Mouse (Mus musculus) forebrain, embryonic 14.5 days (tissue): ENCODE data around the gene Shisa2. TPM values are rescaled to one million over a fixed set of nuclear protein-coding genes. Genes with fewer than 3 reads are reported as not detected.

Experiments
- ATAC-seq: fragments of 200-750 bp; cut with Nextera tagmentation; 2 replicates; pipeline ENCODE4 v1.8.0; 2017; ENCODE audit warnings: mild to moderate bottlenecking, moderate library complexity
- DNase-seq: peaks from one replicate; pipeline ENCODE4 v3.0.0-alpha.2; 2015; ENCODE audit warnings: low spot score
- H3K27ac ChIP-seq: fragments of 300-500 bp; sonication (generic); 2 replicates; pipeline ENCODE4 v1.5.1; 2014; ENCODE audit warnings: low read depth, mild to moderate bottlenecking, control low read depth, low read length, moderate library complexity
- H3K27me3 ChIP-seq: fragments of 300-500 bp; sonication (generic); replicated peaks from 2 replicates; pipeline ENCODE4 v1.6.1; 2014; ENCODE audit warnings: low read length, control low read depth, mixed read lengths; ENCODE audit not compliant: control insufficient read depth, insufficient read depth
- H3K36me3 ChIP-seq: fragments of 300-500 bp; sonication (generic); 2 replicates; pipeline ENCODE4 v1.6.1; 2014; ENCODE audit warnings: low read length, control low read depth; ENCODE audit not compliant: control insufficient read depth, insufficient read depth
- H3K4me1 ChIP-seq: fragments of 300-500 bp; sonication (generic); 2 replicates; pipeline ENCODE4 v1.6.1; 2014; ENCODE audit warnings: antibody characterized with exemption, low read length, control low read depth; ENCODE audit not compliant: control insufficient read depth, insufficient read depth
- H3K4me2 ChIP-seq: fragments of 300-500 bp; sonication (generic); 2 replicates; pipeline ENCODE4 v1.6.1; 2014; ENCODE audit warnings: mild to moderate bottlenecking, control low read depth, low read length
- H3K4me3 ChIP-seq: fragments of 300-500 bp; sonication (generic); 2 replicates; pipeline ENCODE4 v1.5.1; 2014; ENCODE audit warnings: low read depth, low read length, control low read depth
- H3K9ac ChIP-seq: fragments of 300-500 bp; sonication (generic); 2 replicates; pipeline ENCODE4 v1.6.1; 2014; ENCODE audit warnings: mild to moderate bottlenecking, low read length, control low read depth, moderate library complexity
- H3K9me3 ChIP-seq: fragments of 300-500 bp; sonication (generic); replicated peaks from 2 replicates; pipeline ENCODE4 v1.6.1; 2016; ENCODE audit warnings: low read length, control low read depth, mixed read lengths; ENCODE audit not compliant: control insufficient read depth
- WGBS: fragments of 180-500 bp; shearing (Covaris S2); extraction: QIAGEN DNeasy Blood & Tissue Kit; methylation state at CpG from one replicate; pipeline ENCODE4 v1.1.7; 2014; 5-methylcytosine and 5-hydroxymethylcytosine counted together
- polyA plus RNA-seq: library from polyadenylated mRNA; unstranded; fragments of >200 nt; fragmentation: Nextera tagmentation; extraction: Ambion mirVana; gene quantifications from 2 replicates; pipeline ENCODE4 v1.2.1, GENCODE M21; 2014

Shisa2 gene
- polyA plus RNA-seq, result 17.2 and 17.6 TPM in 2 replicates

DNA sequence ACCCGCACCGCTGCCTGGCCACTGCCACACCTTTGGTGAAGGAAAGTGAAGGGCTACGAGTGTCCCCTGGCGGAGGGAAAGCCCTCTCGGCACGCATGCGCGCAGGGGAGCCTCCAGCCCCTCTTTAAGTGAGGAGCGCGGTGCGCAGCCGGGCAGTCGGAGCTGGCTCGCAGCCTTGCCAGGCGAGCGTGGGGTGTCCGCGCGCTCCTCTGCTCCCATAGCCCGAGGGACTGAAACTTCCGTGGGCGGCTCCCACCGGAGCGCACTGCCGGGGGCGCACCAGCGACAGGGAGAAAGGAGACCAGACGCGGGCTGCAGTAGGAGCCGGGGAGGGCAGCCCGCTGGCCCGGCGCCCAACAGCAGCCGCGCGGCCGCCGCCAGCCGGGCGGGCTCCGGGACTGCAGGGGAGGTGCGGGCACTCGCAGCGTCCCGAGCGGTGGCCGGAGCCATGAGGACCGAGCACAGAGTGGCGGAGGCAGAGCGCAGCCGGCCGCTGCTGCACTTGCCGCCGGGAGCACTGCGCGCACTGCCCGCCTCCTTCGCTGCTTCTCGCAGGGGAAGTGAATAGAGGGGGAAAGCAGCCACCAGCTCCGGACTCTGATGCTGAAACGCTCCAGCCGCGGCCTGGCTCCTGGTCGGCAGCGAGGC lies at the start of gene Shisa2:
TSS of gene Shisa2 (plus strand) at position 151 of the 648 bp plus-strand sequence.
- peak; percentile 93 for DNase-seq

DNA sequence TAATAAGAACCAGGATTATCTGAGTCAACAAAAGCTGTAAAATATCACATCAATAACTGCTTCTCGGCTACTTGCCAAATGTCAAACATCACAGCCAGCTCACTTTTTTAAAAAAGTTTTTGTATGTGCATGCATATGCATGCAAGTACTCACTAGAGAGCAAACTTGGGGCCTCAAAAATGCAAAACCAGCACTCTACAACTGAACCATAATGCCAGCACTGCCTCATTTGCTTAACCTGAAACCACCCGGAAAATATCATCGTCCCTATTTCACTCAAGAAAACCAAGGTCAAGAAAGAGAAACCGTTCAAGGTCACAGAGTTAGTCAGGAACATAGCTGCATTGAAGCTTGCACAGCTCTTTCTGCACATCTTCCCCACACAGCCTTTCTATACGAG lies 48.7 kb upstream of the Shisa2 start:
- WGBS, result 94% methylated on average over 5 of the region's 5 CpGs
- Histone ChIP-seq H3K27me3 (no peaks in the 10 kb centered on the region), H3K36me3 (peaks cover 39% of the 10 kb centered on the region), H3K4me2 (no peak overlapping the region), H3K9ac (no peak overlapping the region), H3K9me3 (no peaks in the 10 kb centered on the region), H3K4me3 (no peak overlapping the region), H3K27ac (no peak overlapping the region), H3K4me1 (no peaks in the 10 kb centered on the region)
- no peak for DNase-seq
- ATAC-seq, result no peak

More for the DNA sequence above, at the start of gene Shisa2:
- Histone ChIP-seq H3K4me2 (peak within 1 kb of the TSS; percentile 73), H3K27me3 (0 out of 2 replicates have a peak, but pooled peaks cover 7% of the 10 kb centered on the region), H3K9ac (peak within 1 kb of the TSS; percentile 87), H3K4me3 (peak within 1 kb of the TSS; percentile 71), H3K27ac (peak within 1 kb of the TSS; percentile 91), H3K9me3 (no peaks in the 10 kb centered on the region), H3K4me1 (0 out of 2 replicates have a peak, but pooled peaks cover 5% of the 10 kb centered on the region), H3K36me3 (peaks cover 9% of the 10 kb centered on the region)
- under 1% methylated on average over 65 of the region's 65 CpGs for WGBS
- ATAC-seq, result peak; percentile 81

DNA sequence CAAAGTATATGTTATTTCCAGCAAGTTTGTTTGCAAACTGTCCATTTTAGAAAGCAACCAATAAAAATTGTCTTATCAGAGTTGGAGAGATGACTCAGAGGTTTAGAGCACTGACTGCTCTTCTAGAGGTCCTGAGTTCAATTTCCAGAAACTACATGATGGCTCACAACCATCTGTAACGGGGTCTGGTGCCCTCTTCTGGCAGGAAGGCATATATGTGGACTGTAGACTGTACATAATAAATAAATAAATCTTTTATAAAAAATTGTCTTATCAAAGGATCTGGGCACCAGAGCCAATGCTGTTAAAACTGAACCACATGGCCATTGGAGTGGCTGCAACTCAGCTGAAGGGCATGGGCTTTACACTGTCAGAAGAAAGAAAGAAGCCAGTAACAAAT lies 34.5 kb upstream of the Shisa2 start:
- Histone ChIP-seq H3K4me3 (no peak overlapping the region), H3K4me2 (no peak overlapping the region), H3K4me1 (no peaks in the 10 kb centered on the region), H3K27ac (no peak overlapping the region), H3K36me3 (peaks cover 36% of the 10 kb centered on the region), H3K27me3 (no peaks in the 10 kb centered on the region), H3K9ac (no peak overlapping the region), H3K9me3 (no peaks in the 10 kb centered on the region)
- ATAC-seq, result no peak
- 80% methylated on average over 1 of the region's 1 CpGs for WGBS
- DNase-seq, result no peak

DNA sequence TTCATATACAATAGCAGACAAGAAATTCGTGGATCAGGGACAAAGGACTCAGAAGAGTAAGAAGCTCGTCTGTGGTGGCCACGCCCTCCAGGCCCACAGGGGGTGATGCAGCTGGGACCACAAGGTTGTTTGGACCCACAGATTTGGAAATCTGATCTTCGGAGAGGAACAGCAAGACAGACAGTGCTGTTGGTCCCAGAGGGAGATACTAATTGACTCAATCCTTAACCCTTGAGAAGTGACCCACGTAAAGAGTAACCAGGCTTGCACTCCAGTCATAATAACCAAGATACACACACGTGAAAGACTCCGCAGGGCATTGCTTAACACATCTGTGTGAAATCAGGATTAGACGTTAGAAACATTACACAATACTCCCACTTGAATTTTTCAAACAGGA lies 33.2 kb upstream of the Shisa2 start:
- no peak overlapping the region for H3K27ac ChIP-seq
- 74% methylated on average over 8 of the region's 8 CpGs for WGBS

DNA sequence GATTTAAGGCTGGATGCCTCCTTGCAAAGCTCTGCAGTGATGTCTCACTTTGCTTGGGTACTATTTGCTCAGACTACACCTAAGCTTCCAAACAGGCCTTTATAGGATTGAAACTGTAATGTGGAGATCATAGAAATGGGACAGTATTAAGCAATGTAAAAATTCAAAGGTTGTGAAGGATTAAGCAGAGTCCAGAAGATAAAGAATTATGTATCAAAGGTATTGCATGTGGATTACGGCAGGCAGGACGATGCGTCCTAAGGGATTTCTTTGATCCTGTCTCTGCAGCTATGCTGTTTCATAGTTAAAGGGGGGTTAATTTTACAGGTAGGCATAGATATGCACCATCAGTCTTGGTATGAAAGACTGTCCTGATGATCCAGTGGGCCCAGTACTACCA lies 32.5 kb upstream of the Shisa2 start:
- Histone ChIP-seq H3K9me3 (no peaks in the 10 kb centered on the region), H3K27me3 (no peaks in the 10 kb centered on the region), H3K4me3 (no peak overlapping the region), H3K4me2 (no peak overlapping the region), H3K4me1 (peaks cover 6% of the 10 kb centered on the region), H3K27ac (no peak overlapping the region), H3K9ac (no peak overlapping the region), H3K36me3 (peaks cover 26% of the 10 kb centered on the region)
- no peak for DNase-seq
- ATAC-seq, result no peak
- 94% methylated on average over 3 of the region's 3 CpGs for WGBS

More for the DNA sequence above, 33.2 kb upstream of the Shisa2 start:
- Histone ChIP-seq H3K36me3 (peaks cover 26% of the 10 kb centered on the region), H3K4me1 (peaks cover 3% of the 10 kb centered on the region; the same call in 1 of the 2 replicates), H3K27me3 (no peaks in the 10 kb centered on the region), H3K4me2 (no peak overlapping the region), H3K9ac (no peak overlapping the region), H3K4me3 (no peak overlapping the region), H3K9me3 (no peaks in the 10 kb centered on the region)
- DNase-seq (no peak), ATAC-seq (no peak)

DNA sequence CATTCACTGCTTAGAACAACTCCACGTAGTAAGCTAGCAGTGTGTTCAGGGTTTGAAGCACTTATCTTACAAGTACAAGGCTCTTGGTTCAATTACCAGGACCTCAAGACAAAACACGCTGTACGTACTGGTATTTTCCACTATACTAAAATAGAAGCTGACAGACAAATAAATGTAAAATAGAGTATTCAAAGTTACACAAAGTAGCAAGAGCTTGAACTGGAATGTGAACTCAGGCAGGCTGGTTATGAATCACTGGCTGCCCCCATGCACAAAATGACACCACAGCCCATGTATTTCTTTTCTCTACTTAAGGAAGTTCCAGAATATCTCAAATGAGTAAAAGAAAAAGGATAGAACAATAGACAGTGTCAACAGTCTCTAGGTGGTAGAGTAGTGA lies 30.1 kb upstream of the Shisa2 start:
- H3K9ac ChIP-seq, result no peak overlapping the region
- H3K9me3 ChIP-seq, result no peaks in the 10 kb centered on the region
- H3K36me3 ChIP-seq, result peaks cover 6% of the 10 kb centered on the region; the same call in 1 of the 2 replicates
- ATAC-seq, result no peak
- DNase-seq, result no peak
- H3K4me1 ChIP-seq, result peaks cover 10% of the 10 kb centered on the region
- WGBS, result 83% methylated on average over 3 of the region's 3 CpGs
- no peaks in the 10 kb centered on the region for H3K27me3 ChIP-seq
- H3K4me3 ChIP-seq, result no peak overlapping the region
- no peak overlapping the region for H3K4me2 ChIP-seq
- H3K27ac ChIP-seq, result no peak overlapping the region

DNA sequence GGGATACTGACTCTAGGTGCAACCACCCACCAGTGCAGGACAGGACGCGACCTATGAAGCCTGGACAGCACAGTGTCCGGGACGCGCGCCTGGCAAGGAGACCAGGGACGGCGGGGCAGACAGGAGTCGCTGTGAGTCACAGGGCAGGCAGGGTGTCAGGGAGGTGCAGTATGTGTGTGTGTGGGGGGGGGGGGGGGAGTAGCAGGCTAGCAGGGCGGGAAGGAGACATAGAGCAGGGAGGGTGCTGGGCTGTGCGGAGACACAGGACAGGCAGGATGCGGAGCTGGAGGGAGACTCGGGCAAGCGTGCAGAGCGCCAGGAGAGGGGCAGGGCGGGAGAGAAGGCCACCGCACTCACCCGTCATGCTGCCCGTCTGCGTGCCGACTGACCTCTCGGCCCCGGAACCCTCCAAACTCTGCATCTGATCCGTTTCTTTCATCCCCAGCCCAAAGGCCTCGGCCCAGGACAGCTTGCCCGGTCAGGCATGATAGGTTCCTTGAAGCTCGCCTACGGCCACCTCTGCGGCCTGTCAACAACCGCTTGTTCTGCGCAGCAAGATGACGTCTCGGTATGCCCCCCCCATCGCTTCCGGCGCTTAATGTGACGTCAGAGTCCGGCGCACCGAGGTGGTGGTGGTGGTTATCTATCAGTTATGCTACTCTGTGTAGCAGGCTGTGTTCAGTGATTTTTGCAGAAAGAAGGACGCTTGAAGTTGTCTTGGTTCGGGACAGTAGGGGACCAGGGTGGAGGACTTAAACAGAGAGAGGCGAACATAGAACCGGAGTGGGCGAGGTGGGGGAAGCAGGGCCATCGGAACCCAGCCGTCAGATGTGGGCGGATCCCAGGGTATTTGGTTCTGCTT lies 27.5 kb upstream of the Shisa2 start, which contains the start of gene Cdadc1:
TSS of gene Cdadc1 (minus strand) at position 562 of the 862 bp plus-strand sequence.
- Histone ChIP-seq H3K4me1 (peaks cover 10% of the 10 kb centered on the region), H3K9ac (peak within 1 kb of the TSS; percentile 81), H3K4me2 (peak within 1 kb of the TSS; percentile 73), H3K27me3 (no peaks in the 10 kb centered on the region), H3K4me3 (peak within 1 kb of the TSS; percentile 82), H3K9me3 (no peaks in the 10 kb centered on the region), H3K27ac (peak within 1 kb of the TSS; percentile 49), H3K36me3 (no peaks in the 10 kb centered on the region)
- ATAC-seq, result peak; percentile 96
- peak; percentile 91 for DNase-seq
- under 1% methylated on average over 44 of the region's 48 CpGs for WGBS

DNA sequence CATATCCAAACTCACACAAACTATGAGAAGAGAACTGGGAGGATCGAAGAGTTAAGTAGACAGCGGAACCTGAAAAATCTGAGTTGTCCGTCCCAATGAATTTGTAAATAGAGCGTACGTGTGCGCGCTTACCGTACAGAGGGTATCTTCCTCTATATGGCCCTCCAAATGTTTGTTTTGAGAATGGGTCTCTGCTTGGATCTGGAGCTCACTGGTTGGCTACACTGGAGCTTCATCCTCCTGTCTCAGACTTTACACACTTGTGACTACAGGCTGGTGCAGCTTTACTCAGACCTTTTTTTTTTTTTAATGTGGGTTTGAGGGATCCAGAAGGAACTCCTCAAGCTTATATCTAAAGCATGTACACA lies 26.9 kb upstream of the Shisa2 start:
- 6% methylated on average over 8 of the region's 8 CpGs for WGBS
- Histone ChIP-seq H3K9me3 (no peaks in the 10 kb centered on the region), H3K9ac (peak overlapping the region; percentile 81), H3K4me1 (peaks cover 10% of the 10 kb centered on the region), H3K27me3 (no peaks in the 10 kb centered on the region), H3K4me3 (peak overlapping the region; percentile 82), H3K27ac (peak overlapping the region; percentile 49), H3K4me2 (peak overlapping the region; percentile 73), H3K36me3 (no peaks in the 10 kb centered on the region)
- ATAC-seq (no peak; the same call in 1 of the 2 replicates), DNase-seq (no peak)
